Mouse (Mus musculus): Measurements from ENCODE around the gene Xxylt1. TPM values are rescaled to one million over a fixed set of nuclear protein-coding genes. Genes with fewer than 3 reads are reported as not detected.

The Xxylt1 gene
- total RNA-seq, 2 experiments from 2014 or later, result 2.0 to 6.2 TPM

GRCm38 (mm10) chr16:31035235-31035634, 46.0 kb downstream of the Xxylt1 start:
- intact Hi-C loops (cut with DNase I), result no loop called here
- no peak for DNase-seq
- no peak for TF ChIP-seq CTCF (IDR thresholded peaks at IDR 0.05)
- H3K4me3 ChIP-seq, result no peak overlapping the region
- no peak overlapping the region for H3K27ac ChIP-seq

- H3K27ac ChIP-seq, result no peak overlapping the region
- H3K4me3 ChIP-seq, result no peak overlapping the region
- no peak for TF ChIP-seq CTCF (IDR thresholded peaks at IDR 0.05)
- DNase-seq, result no peak
- intact Hi-C loops (cut with DNase I), result no loop called here
These were observed 47.2 kb downstream of the Xxylt1 start for GRCm38 (mm10) chr16:31034051-31034450.

- no peak overlapping the region for H3K4me3 ChIP-seq
- peak overlapping the region; percentile 57 for H3K27ac ChIP-seq
- DNase-seq, result no peak
- no peak for TF ChIP-seq CTCF (IDR thresholded peaks at IDR 0.05)
- intact Hi-C loops (cut with DNase I), result no loop called here
These were observed 51.3 kb downstream of the Xxylt1 start for GRCm38 (mm10) chr16:31029739-31030485.

GRCm38 (mm10) chr16:31027675-31028074, 53.6 kb downstream of the Xxylt1 start:
- no peak for DNase-seq
- intact Hi-C loops (cut with DNase I), result no loop called here
- Histone ChIP-seq H3K4me3 (no peak overlapping the region), H3K27ac (peak overlapping the region; percentile 71)
- TF ChIP-seq CTCF (IDR thresholded peaks at IDR 0.05), result no peak

GRCm38 (mm10) chr16:31025516-31025915, 55.7 kb downstream of the Xxylt1 start:
- Histone ChIP-seq H3K27ac (peak overlapping the region; percentile 35; the same call in 1 of the 2 replicates), H3K4me3 (no peak overlapping the region)
- TF ChIP-seq CTCF (IDR thresholded peaks at IDR 0.05), result no peak
- intact Hi-C loops (cut with DNase I), result no loop called here
- no peak for DNase-seq

- H3K27ac ChIP-seq, result peak overlapping the region; percentile 35
- no peak overlapping the region for H3K4me3 ChIP-seq
- no peak for DNase-seq
- no peak for TF ChIP-seq CTCF (IDR thresholded peaks at IDR 0.05)
- intact Hi-C loops (cut with DNase I), result no loop called here
These were observed 56.2 kb downstream of the Xxylt1 start for GRCm38 (mm10) chr16:31024997-31025396.

- no peak for TF ChIP-seq CTCF (IDR thresholded peaks at IDR 0.05)
- intact Hi-C loops (cut with DNase I), result no loop called here
These were observed 57.0 kb downstream of the Xxylt1 start for GRCm38 (mm10) chr16:31024221-31024620.

GRCm38 (mm10) chr16:31023803-31024202, 57.4 kb downstream of the Xxylt1 start:
- intact Hi-C loops (cut with DNase I), result no loop called here
- no peak for DNase-seq
- Histone ChIP-seq H3K27ac (no peak overlapping the region), H3K4me3 (no peak overlapping the region)
- TF ChIP-seq CTCF (IDR thresholded peaks at IDR 0.05), result no peak

More at GRCm38 (mm10) chr16:31024221-31024620, 57.0 kb downstream of the Xxylt1 start:
- DNase-seq, result no peak
- Histone ChIP-seq H3K4me3 (no peak overlapping the region), H3K27ac (peak overlapping the region; percentile 35; the same call in 1 of the 2 replicates)

GRCm38 (mm10) chr16:31022287-31022686, 58.9 kb downstream of the Xxylt1 start:
- DNase-seq, result no peak
- intact Hi-C loops (cut with DNase I), result no loop called here
- Histone ChIP-seq H3K27ac (peak overlapping the region; percentile 48; the same call in 1 of the 2 replicates), H3K4me3 (no peak overlapping the region)
- TF ChIP-seq CTCF (IDR thresholded peaks at IDR 0.05), result no peak

- no peak overlapping the region for H3K27ac ChIP-seq
- no peak for TF ChIP-seq CTCF (IDR thresholded peaks at IDR 0.05)
- H3K4me3 ChIP-seq, result no peak overlapping the region
- intact Hi-C loops (cut with DNase I), result no loop called here
- DNase-seq, result no peak
These were observed 61.7 kb downstream of the Xxylt1 start for GRCm38 (mm10) chr16:31019514-31019913.

GRCm38 (mm10) chr16:31017687-31018413, 63.4 kb downstream of the Xxylt1 start:
- Histone ChIP-seq H3K4me3 (no peak overlapping the region), H3K27ac (no peak overlapping the region)
- DNase-seq, result no peak
- no peak for TF ChIP-seq CTCF (IDR thresholded peaks at IDR 0.05)
- intact Hi-C loops (cut with DNase I), result no loop called here

- no peak for TF ChIP-seq CTCF (IDR thresholded peaks at IDR 0.05)
- intact Hi-C loops (cut with DNase I), result no loop called here
- Histone ChIP-seq H3K27ac (no peak overlapping the region), H3K4me3 (no peak overlapping the region)
- DNase-seq, result no peak
These were observed 64.6 kb downstream of the Xxylt1 start for GRCm38 (mm10) chr16:31016669-31017068.

GRCm38 (mm10) chr16:31016169-31016568, 65.1 kb downstream of the Xxylt1 start:
- Histone ChIP-seq H3K4me3 (no peak overlapping the region), H3K27ac (no peak overlapping the region)
- intact Hi-C loops (cut with DNase I), result no loop called here
- peak; percentile 70 for DNase-seq
- peak; percentile 63 for TF ChIP-seq CTCF (IDR thresholded peaks at IDR 0.05)
